Mouse (Mus musculus) retina, postnatal 1 day (tissue): ENCODE data around the gene Rpa1.
"Not testable (repeated sequence)": the region's sequence is repeated elsewhere in the genome, so short reads cannot be mapped to it uniquely, and the experiment has no call there.

Experiments
- DNase-seq: peaks from one replicate; pipeline ENCODE4 v3.0.0-alpha.2; 2012

The Rpa1 gene

DNA sequence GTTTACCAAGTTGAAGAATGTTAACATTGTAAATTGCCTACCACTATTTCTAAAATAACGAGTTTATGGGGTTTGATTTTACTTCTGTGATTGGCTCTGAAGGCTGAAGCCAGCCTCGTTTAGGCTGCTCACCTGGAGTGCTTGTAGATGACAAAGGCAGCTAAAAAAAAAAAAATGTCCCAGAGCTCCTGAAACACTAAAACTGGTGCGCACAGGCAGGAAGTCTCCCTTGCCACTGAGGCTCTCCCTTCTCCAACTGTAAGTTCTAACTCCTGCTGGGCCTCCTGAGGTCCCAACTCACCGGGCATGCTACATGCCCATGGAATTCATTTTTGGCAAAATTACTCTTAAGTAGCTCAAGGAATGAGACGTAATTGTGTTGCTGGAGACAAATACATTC, 28.9 kb downstream of the Rpa1 start:
- DNase-seq: no peak

DNA sequence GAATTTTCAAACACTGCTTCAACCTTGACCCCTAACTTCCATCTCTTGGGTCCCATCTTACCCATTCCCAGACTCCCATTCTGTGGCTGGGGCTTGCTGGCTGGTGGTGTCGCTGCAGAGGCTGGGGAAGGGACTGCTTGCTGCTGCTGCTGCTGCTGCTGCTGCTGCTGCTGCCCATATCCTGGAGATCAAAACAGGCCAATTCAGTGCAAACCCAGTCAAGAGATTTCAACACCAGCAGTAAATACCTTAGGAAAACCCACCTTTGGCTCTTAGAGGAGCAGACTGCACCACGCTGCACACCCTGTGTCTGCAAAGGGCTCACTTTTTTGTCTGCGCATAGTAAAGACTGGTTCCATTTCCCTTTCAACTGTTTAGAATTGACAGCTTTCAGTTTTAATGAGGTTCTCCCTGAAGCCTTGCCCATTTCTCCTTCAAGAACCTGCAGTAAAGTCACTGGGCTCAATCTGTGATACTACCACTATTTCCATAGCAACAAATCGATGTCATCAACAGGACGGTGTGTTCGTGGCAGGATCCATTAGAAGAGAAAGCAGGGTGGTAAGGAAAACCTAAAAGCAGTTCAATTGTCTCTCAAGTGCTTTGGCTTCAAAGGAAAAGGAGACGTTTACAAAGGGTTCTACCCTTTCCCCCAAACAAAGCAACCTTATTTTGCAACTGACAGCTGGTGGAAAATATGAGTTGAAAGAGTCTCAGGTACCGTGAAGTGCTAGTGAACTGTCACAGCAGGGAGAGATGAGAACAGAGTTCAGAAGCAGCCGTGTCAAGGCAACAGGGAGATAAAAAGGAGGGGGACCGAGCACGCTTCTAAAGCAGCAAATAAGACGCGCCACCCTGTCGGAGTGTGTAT, 29.5 kb downstream of the Rpa1 start:
- no peak for DNase-seq

DNA sequence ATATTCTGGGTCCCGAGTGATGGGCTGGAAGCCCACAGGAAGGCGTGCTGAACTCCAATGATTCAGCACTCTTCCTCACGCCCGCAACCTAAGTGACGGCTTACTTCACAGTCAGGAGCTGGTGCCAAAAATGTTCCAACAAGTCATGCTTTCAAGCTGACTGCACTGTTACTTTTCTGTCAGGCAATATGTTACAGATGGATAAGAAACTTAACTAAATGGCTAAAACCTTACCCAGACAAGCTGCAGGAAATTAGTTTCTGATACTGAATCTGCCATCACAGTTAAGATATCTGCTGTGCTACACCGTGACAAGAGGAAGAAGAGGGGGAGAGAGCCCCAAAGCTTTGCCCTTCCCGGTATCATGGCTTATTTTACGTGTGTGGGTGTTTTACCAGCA, 34.3 kb downstream of the Rpa1 start:
- no peak for DNase-seq

DNA sequence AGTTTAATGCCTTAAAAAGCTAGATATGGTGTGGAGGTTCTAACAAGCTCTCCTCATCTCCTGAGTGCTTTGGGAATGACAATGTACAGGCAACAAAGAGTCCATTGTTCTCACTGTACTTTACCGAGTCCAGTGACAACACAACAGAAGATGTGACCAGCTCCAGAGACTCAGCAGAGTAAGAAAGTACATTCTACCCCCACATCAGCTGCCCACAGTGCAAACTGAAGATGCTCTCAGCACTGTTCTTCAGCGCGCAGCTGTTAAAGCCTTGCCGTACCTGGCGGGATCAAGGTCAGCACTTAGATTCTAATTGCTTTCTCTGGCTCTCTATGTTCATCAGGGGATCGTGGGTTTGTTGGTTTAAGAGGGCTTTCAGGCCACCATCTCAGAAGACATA, 36.4 kb downstream of the Rpa1 start:
- DNase-seq: no peak

DNA sequence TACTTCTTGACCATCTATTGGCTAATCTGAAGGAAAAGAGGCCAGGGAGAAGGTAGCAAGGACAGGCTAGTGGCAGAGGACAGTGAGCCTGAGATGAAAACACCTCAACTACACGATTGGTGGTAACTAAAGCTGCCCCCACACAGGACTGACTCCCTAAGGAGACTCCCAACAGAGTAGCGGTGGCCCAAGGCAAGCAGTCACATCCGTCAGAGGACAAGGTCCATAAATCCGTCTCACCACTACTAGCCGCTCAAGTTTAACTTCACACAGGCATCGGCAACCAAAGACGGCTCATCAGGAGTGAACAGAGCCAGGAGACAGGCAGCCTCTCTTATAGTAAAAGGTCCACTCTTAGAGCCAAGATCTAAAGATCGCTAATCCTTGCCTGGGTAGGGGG, 37.3 kb downstream of the Rpa1 start:
- DNase-seq: no peak

DNA sequence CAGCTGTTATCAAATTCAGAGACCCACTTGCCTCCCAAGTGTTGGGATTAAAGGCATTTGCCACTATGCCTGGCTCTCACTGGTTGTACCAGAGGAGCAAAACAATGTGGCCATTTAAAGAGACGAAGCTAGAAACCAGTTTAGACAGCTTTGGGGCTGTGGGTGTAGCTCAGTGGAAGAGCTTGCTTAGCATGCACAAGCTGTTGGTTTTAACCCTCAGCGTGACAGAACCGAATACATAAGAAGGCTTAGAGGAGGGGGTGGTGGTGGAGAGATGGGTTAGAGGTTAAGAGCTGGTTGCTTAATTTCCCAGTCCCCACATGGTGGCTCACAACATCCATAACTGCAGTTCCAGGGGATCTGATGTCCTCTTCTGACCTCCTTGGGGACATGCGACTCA, 39.5 kb downstream of the Rpa1 start:
- no peak for DNase-seq

DNA sequence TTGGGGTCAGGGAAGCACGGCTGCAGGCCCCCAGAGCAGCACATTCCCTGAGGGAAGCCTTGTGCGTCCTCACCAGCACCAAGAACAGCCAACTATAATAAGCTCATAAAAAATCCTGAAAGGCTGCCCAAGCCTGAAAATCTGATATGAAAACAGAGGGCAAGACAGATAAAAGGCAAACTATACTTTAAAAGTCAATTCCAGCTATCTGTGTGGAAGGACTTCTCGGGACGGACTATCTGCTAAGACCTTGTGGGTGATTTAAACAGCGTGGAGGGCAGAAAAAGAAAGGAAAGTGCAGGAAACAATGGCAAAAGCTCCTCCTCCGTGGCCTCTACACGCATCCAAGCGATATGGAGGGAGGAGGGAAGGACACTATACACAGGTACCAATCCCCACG, 43.3 kb downstream of the Rpa1 start:
- DNase-seq: no peak

DNA sequence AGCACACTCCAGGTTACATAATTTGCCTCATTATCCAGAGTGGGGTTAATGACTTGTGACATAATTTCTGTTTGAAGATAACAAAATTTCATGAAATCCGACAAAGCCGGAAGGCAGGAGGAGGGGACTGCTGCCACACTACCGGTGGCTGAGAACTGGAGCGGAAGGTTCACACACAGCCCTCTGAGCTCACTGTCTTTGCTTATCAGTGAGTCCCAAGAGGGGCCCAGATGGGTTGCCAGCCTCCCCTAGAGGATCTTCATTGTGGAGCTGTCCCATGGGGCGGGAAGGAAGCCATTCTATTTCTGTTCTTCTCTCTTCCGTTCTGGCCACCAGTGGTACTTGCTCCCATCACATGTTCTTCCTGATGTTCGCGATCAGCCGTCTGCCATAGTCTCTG, 47.2 kb downstream of the Rpa1 start:
- DNase-seq: no peak

DNA sequence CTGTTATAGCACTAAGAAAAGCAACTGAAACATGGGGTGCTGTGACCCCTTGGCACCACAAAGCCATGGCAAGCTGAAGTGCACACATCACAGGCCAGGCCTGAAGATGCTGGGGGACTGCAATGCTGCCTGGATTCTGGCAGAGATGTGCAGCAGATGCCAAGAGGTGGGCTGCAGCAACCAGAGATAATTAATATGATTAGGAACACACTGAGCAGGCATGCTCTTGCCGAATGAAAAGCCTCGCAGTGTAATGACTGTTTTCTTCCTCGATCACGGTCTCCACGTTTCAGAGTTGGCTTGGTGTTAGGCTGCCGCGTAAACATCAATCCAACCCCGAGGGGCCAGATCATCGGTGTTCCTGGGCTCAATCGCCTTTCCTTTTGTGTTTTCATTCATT, 48.3 kb downstream of the Rpa1 start:
- no peak for DNase-seq

DNA sequence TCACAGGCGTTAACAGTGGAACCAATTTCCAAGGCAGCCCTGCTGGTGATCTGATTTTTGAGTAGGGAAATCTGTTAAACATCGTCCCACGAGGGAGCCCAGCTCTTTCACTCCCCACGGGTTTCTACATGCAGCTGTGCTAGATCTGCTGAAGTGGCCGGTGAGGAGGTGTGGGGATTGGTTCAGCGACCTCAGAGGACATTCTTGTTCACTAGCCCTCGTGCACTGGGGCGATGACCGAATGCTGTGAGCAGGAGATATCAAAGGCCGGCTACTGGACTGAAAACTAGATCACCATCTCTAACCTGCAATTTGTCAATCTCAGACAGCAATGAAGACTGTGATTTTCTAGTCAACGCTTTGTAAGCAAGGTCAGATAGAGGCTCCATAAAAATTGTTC, 49.6 kb downstream of the Rpa1 start:
- no peak for DNase-seq

DNA sequence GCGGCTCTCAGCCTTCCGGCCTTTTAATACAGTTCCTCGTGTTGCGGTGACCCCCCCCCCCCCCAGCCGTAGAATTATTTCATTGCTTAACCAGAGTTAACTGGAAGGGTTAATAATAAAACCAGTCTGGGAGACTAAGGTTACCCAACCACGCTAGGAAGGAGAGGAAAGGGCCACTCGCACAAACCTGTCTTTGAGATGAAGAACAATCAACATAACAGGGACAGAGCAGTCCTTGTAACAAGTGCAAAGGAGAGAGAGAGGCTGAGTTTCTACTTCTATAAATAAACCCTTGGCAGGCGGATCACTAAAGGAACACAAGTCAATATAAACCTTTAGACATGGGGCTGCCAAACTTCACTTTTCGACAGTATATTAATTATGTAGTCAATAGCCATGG, 50.5 kb downstream of the Rpa1 start:
- DNase-seq: no peak

DNA sequence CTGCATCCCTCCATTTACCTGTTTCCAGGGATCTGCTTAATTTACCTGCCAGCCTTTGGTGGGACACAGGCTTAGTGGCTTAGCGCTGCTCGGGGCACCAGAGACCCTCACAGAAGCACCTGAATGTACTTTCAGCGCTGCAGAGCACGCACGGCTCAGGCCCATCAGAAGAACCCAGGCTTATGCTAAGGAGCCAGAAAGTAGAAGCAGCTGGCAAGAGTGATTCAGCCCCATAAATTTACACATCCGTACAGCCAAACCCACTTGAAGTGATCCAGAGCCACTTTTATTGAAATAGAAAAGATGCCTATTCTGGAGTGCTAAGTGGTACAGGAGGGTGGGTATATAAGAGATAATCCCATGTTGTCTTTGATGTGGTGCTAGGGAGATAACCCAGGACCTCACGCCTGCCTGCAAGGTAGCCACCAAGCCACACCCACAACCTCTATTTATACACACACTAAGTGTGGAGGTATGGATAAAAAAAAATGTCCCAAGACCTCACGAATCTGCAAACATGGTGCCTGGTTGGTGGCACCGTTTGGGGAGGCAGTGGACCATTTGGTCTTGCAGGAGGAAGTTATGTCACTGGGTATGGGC, 51.6 kb downstream of the Rpa1 start:
- no peak for DNase-seq

DNA sequence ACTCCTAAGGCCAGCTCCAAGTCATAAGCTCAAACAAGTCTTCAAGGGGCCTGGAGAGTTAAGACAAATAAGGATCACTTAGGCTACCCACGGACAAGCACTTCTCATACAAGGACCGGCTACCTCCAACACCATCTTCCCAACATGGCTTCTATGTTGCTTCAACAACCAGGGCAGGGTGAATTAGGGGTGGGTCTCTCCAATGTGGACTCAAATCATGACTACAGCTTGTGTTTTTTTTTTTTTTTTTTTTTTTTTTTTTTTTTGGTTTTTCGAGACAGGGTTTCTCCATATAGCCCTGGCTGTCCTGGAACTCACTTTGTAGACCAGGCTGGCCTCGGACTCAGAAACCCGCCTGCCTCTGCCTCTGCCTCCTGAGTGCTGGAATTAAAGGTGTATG, 52.6 kb downstream of the Rpa1 start:
- not testable (repeated sequence) for DNase-seq

DNA sequence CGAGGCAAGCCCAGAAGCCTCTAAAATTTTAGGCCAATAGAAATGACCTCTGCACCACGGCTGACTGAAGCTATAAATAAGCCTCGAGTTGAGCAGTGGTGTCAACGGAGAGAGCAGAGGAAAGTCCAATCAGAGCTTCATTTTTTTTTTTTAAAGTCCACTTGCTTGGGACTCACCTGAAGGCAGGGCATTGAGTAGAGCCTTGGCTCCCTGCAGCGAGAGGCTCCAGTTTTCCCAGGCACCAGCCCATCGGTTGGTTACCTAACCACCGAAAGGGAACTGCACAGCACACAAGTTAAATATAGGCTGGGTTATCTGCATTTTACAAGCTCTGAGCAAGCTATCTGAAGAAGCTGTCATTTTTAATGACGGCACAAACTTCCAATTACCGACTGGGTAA, 53.3 kb downstream of the Rpa1 start:
- DNase-seq: no peak

DNA sequence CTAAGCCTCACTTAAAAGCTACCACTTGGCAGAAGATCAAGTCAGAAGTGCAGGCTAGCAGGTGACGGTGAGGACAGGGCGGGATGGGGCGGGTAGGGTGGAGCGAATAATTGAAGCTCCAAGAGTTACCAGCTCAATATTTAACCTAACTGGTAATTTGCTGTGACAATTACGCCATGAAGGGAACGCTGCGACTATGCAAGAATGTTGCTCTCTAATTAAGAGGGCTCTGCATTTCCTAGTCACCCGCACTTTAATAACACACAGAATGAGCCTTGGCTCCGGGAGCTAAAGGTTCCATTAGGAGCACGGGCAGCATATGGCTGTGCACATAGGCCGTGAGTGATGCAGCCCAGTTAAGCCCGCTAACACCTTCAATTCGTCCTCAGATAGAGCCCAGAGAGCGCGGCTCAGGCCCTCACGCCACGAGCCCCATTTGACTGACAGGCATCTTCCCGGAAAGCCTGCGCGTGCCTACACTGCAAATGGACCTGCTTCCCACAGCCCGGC, 54.2 kb downstream of the Rpa1 start:
- peak; percentile 67 for DNase-seq

DNA sequence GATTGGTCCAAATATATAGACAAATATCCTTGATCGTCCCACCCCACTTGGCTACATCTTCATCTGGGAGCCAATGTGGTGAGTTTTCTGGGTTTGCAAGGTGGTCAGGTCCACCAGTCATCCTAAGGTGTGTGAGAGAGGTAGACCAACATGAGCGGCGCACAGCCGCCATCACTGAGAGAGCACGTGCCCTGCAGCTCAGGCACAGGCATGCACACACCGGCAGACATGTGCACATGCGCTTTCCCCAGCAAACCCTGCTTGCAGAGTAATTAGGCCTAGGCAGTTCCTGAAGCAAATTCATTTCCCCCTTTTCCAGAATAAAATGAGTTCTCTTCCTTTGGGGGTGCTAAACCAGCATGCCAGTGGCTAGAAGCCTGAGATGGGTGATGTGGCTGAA, 55.8 kb downstream of the Rpa1 start:
- DNase-seq: no peak

DNA sequence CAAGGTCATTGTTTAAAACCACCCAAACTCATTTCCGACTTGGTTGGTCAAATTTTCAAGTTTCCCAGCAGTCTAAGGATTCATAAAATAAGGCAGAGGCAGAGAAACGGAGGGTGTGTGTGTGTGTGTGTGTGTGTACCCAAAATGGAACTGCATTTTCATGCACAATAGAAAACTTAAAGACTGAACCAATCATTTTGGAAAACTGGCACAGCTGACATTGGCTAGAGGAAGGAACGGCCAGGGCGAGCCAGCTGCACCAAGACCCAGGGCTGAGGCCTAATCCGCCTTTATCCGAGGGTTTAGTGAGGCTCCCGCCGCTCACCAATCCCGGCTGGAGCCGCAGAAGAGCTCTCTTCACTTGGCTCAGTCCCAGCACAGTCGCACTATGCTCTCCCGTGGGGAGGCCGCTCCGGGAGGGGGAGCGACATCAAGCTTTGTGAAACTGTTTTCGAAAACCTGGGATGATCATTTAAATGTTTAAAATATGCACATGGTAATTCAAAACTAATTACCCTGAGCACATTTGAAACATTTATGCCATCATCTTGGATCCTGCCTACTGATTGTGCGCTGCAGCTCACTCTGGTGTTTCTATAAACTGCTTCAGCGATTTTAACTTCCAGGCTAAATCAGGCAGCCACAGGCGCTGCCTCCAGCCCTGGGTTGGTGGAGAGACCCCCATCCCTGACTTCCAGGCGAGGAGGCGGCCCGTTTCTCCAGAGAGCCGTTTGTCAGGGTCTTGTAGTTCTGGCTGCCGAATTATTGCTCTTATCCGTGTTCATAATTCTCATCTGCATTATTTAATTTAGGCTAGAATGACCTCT, 56.5 kb downstream of the Rpa1 start:
- peak; percentile 83 for DNase-seq

DNA sequence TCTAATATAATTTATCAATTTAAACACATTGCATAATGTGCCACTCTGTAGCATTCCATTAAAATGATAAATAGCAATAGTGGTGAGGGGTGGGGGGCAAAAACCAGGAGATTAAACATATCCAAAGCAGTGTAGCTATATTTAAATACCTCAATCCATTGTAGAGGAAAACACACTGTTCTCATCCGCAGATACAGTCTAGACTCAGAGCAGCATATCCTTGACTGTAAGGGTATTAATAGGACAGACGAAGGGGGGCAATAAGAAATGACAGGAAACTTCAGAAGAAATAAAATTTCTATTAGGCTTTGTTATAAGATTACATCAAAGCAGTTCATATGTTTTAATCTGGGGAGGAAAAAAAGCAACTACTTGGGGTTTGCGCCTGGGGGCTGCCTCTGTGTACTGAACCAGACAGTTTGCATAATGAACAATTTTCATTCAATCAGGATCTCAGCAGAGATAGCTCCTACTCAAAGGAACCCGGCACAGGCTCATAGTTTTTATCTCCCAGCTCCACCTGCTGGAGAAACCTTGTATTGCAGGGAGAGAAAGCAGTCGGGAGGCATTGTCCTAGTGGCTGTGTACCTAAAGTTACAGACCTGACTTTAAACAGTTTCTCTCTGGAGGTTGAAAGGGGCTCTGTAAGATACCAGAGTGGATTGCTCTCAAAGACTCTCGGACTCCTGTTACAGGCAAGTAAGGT, 57.4 kb downstream of the Rpa1 start:
- DNase-seq: peak; percentile 93

DNA sequence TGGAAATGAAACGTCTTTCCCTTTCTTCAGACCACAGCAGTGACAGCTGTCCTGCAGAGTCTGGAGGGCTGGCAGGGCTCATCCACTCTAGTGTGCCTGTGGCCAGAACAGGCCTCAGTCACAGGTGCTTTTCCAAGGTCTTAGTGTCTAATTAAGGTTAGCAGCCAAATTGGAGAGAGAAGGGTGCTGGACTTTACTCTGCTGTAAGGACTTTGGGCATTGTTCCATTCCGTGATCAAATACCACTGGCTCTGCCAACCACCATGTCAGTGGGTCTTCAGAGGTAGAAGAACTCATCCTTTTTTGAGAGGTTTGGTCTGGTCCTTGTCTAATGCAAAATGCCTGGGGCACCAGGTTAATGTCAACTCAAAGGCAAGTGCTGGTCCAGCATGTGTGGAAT, 59.0 kb downstream of the Rpa1 start:
- DNase-seq: no peak

DNA sequence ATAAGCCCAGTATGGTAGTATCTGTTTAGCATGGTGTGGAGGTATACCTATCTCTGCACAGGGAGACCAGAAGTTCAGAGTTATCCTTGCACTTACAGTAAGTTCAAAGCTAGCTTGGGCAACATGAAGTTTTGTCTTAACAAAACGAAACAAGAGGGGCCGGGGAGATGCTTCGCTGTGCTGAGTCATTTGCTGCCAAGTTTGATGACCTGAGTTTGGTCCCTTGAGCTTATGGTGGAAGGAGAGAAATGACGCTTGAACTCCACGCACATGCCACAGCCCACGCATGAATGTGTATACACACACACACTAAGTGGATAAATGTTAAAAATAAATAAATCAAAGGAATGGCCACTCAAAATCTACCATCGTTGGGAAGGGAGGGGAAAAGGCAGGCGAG, 59.6 kb downstream of the Rpa1 start:
- no peak for DNase-seq

DNA sequence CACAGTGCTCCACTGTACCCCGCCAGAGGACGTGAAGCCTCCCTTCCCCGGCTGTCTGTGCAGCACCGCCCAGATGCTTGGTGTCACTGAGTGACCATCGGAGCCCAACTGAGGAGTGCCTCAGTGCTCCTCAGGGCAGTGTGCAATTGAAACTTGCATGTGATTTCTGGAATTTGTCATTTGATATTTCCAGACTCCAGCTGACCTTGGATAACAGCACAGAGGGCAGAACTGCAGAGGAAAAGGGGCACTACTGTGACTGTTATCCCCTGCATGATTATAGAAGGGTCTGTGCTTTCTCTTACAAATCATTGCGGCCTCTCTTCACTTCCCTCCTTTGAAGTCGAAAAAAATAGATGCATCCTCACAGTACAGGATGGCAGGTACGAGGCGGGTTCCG, 60.2 kb downstream of the Rpa1 start:
- no peak for DNase-seq

DNA sequence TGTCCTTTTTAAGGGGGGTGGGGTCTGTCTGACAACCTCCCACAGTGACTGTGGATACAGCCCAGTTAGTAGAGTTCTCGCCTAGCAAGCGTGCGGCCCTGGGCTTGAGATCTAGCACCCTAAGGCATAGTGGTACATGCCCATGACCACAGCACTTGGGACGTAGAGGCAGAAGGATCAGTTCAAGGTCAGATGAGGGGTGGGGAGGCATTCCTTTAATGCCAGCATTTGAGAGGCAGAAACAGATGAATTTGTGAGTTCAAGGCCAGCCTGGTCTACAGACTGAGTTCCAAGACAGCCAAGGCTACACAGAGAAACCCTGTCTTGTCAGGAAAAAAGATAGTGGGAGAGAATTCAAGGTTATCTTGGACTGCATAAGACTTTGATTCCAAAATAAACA, 61.3 kb downstream of the Rpa1 start:
- no peak for DNase-seq

DNA sequence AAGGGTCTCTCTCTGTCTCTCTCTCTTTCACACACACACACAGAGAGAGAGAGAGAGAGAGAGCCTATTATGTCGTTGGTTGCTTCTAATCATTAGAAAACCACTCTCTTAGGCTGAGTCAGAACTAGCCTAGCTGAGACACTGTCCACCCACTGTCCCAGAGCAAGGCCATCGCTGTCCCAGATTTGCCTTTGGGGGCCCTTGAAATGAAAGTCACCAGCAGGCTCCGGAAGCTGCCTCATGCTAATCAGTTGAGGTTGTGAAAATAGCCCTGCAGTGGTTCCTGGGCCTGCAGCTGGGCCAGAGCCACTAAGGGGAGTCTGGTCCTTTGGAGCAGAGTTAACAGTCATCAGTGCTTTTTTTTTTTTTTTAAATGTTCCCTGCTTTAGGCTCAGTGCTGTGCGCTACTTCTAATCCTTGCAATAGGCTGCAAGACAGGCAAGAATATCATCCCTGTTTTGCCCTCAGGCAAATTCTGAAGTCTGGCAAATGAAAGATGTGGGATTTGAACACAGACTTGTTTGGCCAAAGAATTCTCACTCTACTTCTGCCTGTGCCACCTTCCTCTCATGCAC, 62.1 kb downstream of the Rpa1 start:
- DNase-seq: no peak
